Mouse (Mus musculus) hindbrain, postnatal 0 days (tissue): ENCODE results near the gene Capns1. TPM values are rescaled to one million over a fixed set of nuclear protein-coding genes. Genes with fewer than 3 reads are reported as not detected.

Source experiments
- ATAC-seq: fragments of 200-750 bp; cut with Nextera tagmentation; 2 replicates; pipeline ENCODE4 v1.8.0; 2017; ENCODE audit warnings: mild to moderate bottlenecking, moderate TSS enrichment, moderate library complexity
- DNase-seq: peaks from one replicate; pipeline ENCODE4 v3.0.0-alpha.2; 2015; ENCODE audit warnings: low spot score
- H3K27ac ChIP-seq: fragments of 300-500 bp; sonication (generic); 2 replicates; pipeline ENCODE4 v1.5.1; 2014; ENCODE audit warnings: mild to moderate bottlenecking
- H3K27me3 ChIP-seq: fragments of 300-500 bp; sonication (generic); 2 replicates; pipeline ENCODE4 v1.6.1; 2014; ENCODE audit warnings: low read length, mixed read lengths; ENCODE audit not compliant: insufficient read depth
- H3K36me3 ChIP-seq: fragments of 300-500 bp; sonication (generic); 2 replicates; pipeline ENCODE4 v1.6.1; 2014; ENCODE audit warnings: low read length, mixed read lengths; ENCODE audit not compliant: insufficient read depth
- H3K4me1 ChIP-seq: fragments of 300-500 bp; sonication (generic); 2 replicates; pipeline ENCODE4 v1.6.1; 2014; ENCODE audit warnings: antibody characterized with exemption, low read length, mixed read lengths; ENCODE audit not compliant: insufficient read depth
- H3K4me2 ChIP-seq: fragments of 300-500 bp; sonication (generic); 2 replicates; pipeline ENCODE4 v1.6.1; 2014; ENCODE audit warnings: low read depth, mild to moderate bottlenecking, low read length, moderate library complexity, mixed read lengths
- H3K4me3 ChIP-seq: fragments of 300-500 bp; sonication (generic); 2 replicates; pipeline ENCODE4 v1.5.1; 2014; ENCODE audit warnings: low read length
- H3K9ac ChIP-seq: fragments of 300-500 bp; sonication (generic); replicated peaks from 2 replicates; pipeline ENCODE4 v1.6.1; 2014; ENCODE audit warnings: mild to moderate bottlenecking, low read length, moderate library complexity, mixed read lengths
- H3K9me3 ChIP-seq: fragments of 300-500 bp; sonication (generic); 2 replicates; pipeline ENCODE4 v1.6.1; 2016; ENCODE audit warnings: low read length, mixed read lengths
- CTCF ChIP-seq: IDR thresholded peaks from 2 replicates; pipeline ENCODE4 v1.5.1; 2016; ENCODE audit warnings: antibody characterized with exemption, control low read depth, low read depth
- WGBS: fragments of 180-500 bp; shearing (Covaris S2); extraction: QIAGEN DNeasy Blood & Tissue Kit; methylation state at CpG from one replicate; pipeline ENCODE4 v1.1.7; 2014; 5-methylcytosine and 5-hydroxymethylcytosine counted together
- polyA plus RNA-seq: library from polyadenylated mRNA; unstranded; fragments of >200 nt; fragmentation: Nextera tagmentation; extraction: Ambion mirVana; gene quantifications from 2 replicates; pipeline ENCODE4 v1.2.1, GENCODE M21; 2015
- total RNA-seq: library from RNA; depleted of rRNA; stranded (reverse); fragments of >200 nt; gene quantifications from 2 replicates; pipeline ENCODE4 v1.2.3, GENCODE M21; 2014

Gene Capns1
- total and polyA plus RNA-seq, 2 experiments from 2014 or later = 84.6 to 289 TPM

DNA sequence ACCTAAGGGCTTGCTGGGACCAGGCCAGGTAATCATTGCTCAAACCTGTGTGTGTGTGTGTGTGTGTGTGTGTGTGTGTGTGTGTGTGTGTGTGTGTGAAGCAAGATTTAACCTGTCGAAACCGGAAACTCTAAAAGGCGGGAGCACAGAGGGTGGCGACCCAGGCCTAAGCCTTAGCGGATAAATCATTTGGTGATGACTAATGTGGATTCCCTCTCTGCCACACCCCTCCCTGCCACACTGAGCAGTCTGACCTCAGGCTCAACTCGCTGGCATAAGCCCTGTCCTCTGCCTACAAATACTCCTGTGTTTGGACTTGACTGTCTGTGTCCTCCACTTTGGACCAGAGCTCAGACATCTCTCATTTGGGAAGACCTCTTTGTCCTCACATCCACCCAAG, 2.4 kb downstream of the Capns1 start:
- Histone ChIP-seq H3K9me3 (no peaks in the 10 kb centered on the region), H3K36me3 (peaks cover 11% of the 10 kb centered on the region), H3K4me1 (0 out of 2 replicates have a peak, but pooled peaks cover 4% of the 10 kb centered on the region), H3K4me3 (no peak overlapping the region), H3K9ac (no peak overlapping the region), H3K4me2 (no peak overlapping the region), H3K27me3 (no peaks in the 10 kb centered on the region), H3K27ac (no peak overlapping the region)
- ATAC-seq = no peak
- DNase-seq = no peak
- TF ChIP-seq CTCF = no peak
- WGBS = 68% methylated on average over 6 of the region's 6 CpGs

DNA sequence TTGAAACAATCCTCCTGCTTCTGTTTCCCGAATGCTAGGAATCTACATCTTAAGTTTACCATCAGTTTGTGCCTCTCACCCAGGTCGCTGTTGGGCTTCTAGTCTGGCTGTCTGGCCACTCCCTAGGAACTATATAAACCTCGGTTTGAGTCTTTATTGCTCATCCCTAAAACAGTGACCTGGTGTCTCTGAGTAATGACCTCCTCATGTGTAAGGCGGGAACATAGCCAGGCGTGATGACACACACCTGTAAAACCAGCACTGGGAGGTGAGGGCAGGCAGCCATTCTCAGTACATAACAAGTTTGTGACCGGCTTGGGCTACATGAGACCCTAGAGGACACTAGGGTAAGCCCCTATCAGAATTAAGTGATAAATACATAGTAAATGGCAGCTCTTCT, 3.1 kb downstream of the Capns1 start:
- H3K4me1 ChIP-seq = 0 out of 2 replicates have a peak, but pooled peaks cover 4% of the 10 kb centered on the region
- DNase-seq = no peak
- H3K27ac ChIP-seq = 0 out of 2 replicates have a peak overlapping the region, but pooled peaks have one; percentile 87
- H3K4me2 ChIP-seq = peak overlapping the region; percentile 68
- H3K27me3 ChIP-seq = no peaks in the 10 kb centered on the region
- no peaks in the 10 kb centered on the region for H3K9me3 ChIP-seq
- TF ChIP-seq CTCF = no peak
- ATAC-seq = no peak
- 76% methylated on average over 6 of the region's 6 CpGs for WGBS
- peak overlapping the region; percentile 83; the same call in 1 of the 2 replicates for H3K9ac ChIP-seq
- 0 out of 2 replicates have a peak overlapping the region, but pooled peaks have one; percentile 85 for H3K4me3 ChIP-seq
- peaks cover 12% of the 10 kb centered on the region for H3K36me3 ChIP-seq

DNA sequence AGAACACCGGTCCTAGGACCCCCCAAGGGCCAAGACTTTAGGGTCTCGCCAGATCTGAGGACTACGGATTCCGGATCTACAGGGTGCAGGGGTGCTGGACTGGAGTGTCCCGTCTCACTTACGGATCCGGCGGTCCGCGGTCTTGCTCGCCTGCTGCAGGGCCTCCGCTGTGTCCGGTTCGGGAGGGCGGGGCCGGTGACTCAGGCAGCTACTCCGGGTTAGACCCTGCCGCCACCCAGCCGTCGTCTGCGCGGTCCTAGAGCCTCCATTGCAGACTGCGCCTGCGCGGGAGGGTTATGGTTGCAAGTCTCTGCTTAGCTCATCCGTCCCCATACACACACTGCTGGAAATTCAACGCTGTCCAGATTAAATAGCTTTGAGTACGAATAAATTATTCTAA, 3.7 kb downstream of the Capns1 start:
- peak; percentile 98 for DNase-seq
- H3K27ac ChIP-seq = peak overlapping the region; percentile 87
- peak overlapping the region; percentile 68 for H3K4me2 ChIP-seq
- ATAC-seq = peak; percentile 91
- no peak for TF ChIP-seq CTCF
- no peaks in the 10 kb centered on the region for H3K9me3 ChIP-seq
- H3K4me1 ChIP-seq = 0 out of 2 replicates have a peak, but pooled peaks cover 4% of the 10 kb centered on the region
- H3K27me3 ChIP-seq = no peaks in the 10 kb centered on the region
- H3K36me3 ChIP-seq = peaks cover 12% of the 10 kb centered on the region
- WGBS = under 1% methylated on average over 28 of the region's 28 CpGs
- H3K9ac ChIP-seq = peak overlapping the region; percentile 83
- peak overlapping the region; percentile 85 for H3K4me3 ChIP-seq

DNA sequence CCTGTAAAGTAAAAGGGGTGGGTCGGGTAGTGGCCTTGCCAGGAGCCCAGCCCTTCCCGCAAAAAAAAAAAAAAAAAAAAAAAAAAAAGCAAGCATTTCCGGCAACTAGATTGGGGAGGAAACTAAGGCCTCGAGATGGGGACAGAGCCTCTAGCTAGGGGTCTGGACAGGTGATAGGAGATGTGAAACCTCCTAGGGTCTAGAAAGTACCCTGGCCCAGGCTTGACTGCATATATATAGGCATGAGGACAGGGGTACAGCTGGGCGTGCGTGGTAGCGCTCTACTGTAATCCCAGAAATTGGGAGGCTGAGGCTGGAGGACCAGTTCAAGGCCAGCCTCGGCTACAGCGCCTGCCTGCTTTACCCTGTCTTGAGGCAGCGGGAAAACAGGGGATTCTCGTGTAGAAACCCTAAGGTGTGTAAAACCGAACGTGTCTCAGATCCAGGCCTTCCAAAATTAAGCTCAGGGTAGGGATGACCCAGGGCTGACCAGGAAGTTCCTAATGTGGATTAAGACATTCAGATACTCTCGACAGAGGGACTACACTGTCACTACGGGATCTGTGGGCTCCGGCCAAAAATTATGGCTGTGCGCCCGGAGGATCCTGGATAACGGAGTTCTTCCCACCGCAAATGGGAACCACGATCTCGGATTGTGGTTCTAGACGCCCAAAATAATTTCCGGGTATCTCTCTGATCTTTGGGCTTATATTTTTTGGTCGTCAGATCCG, 4.3 kb downstream of the Capns1 start:
- no peaks in the 10 kb centered on the region for H3K9me3 ChIP-seq
- peak overlapping the region; percentile 85 for H3K4me3 ChIP-seq
- H3K27ac ChIP-seq = peak overlapping the region; percentile 87
- peaks cover 12% of the 10 kb centered on the region for H3K36me3 ChIP-seq
- peak overlapping the region; percentile 83 for H3K9ac ChIP-seq
- H3K4me2 ChIP-seq = peak overlapping the region; percentile 68
- WGBS = 0% methylated on average over 26 of the region's 26 CpGs
- ATAC-seq (peak; percentile 22), DNase-seq (peak; percentile 70)
- TF ChIP-seq CTCF = no peak
- H3K4me1 ChIP-seq = 0 out of 2 replicates have a peak, but pooled peaks cover 4% of the 10 kb centered on the region
- H3K27me3 ChIP-seq = no peaks in the 10 kb centered on the region

DNA sequence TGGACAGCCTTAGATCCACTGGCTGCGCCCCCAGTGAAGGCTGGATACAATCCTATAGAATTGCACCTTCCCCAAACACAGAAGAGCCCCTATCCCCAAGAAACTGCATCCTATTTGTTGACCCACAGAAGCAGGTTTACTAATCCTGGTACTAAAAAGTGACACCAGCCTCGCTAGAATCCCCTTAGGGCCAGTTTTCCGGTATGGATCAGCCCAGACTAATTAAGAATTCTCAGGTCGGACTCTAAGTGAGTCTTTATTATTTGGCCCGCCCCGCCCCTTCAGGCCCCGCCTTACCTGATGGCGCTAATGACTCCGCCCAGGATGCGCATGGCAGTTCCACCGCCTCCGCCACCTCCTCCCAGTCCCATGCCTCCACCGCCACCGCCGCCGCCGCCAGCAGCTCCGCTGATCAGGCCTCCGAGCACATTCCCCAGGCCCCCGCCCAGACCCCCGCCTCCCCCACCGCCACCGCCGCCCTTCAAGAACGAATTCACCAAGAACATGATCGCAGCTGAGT, 5.0 kb downstream of the Capns1 start:
- ATAC-seq = peak; percentile 62
- Histone ChIP-seq H3K4me2 (peak overlapping the region; percentile 68), H3K9ac (peak overlapping the region; percentile 83), H3K9me3 (no peaks in the 10 kb centered on the region), H3K27ac (peak overlapping the region; percentile 87), H3K27me3 (no peaks in the 10 kb centered on the region), H3K36me3 (peaks cover 17% of the 10 kb centered on the region), H3K4me3 (peak overlapping the region; percentile 85), H3K4me1 (0 out of 2 replicates have a peak, but pooled peaks cover 4% of the 10 kb centered on the region)
- DNase-seq = peak; percentile 84
- 2% methylated on average over 21 of the region's 26 CpGs for WGBS
- no peak for TF ChIP-seq CTCF

DNA sequence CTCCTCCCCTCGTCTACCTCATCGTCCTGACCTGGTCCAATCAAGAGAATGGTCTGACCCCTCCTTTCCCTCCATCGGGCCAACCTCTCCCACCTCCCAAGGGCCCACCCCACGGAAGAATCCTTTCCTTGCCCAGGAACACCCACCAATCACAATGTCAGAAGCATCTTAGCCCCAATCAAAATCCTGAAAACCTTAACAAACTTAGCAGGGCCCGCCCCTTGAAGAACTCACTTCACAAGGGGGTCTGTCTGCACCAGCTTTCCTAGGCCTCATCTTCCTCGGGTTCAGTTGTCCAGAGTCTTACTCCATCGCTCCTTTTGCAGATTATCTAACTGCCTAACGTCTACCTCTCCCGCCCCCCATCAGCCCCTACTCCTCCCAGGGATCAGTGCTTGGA, 5.6 kb downstream of the Capns1 start:
- H3K4me1 ChIP-seq = 0 out of 2 replicates have a peak, but pooled peaks cover 4% of the 10 kb centered on the region
- no peak for TF ChIP-seq CTCF
- no peaks in the 10 kb centered on the region for H3K9me3 ChIP-seq
- H3K4me3 ChIP-seq = peak overlapping the region; percentile 85
- no peaks in the 10 kb centered on the region for H3K27me3 ChIP-seq
- 31% methylated on average over 9 of the region's 9 CpGs for WGBS
- no peak for DNase-seq
- peak overlapping the region; percentile 68 for H3K4me2 ChIP-seq
- H3K36me3 ChIP-seq = peaks cover 23% of the 10 kb centered on the region
- peak overlapping the region; percentile 83 for H3K9ac ChIP-seq
- H3K27ac ChIP-seq = no peak overlapping the region
- ATAC-seq = no peak
